Mouse (Mus musculus): ENCODE measurements around the gene Tmem198b. TPM values are rescaled to one million over a fixed set of nuclear protein-coding genes. Genes with fewer than 3 reads are reported as not detected.
"Not testable (repeated sequence)": the region's sequence is repeated elsewhere in the genome, so short reads cannot be mapped to it uniquely, and the experiment has no call there.

Tmem198b gene
- total RNA-seq (2021): 1 to 10 TPM; 6.9 to 7.1 TPM
- long read RNA-seq, experiment 1, partial matches to known transcripts: 0 of 1 reads
- long read RNA-seq, experiment 1, other reads (novel, unspliced or antisense): 1 of 1 reads
- long read RNA-seq, experiment 2, partial matches to known transcripts: 0 of 5 reads
- long read RNA-seq, experiment 2, other reads (novel, unspliced or antisense): 2 of 5 reads

GRCm38 (mm10) chr10:128804271-128805091 lies at the start of gene Tmem198b:
Tmem198b (minus strand) TSS chr10:128804370.
- DNase-seq (ENCODE audit: low spot score in 2 of 2): peak; percentile 43 to 61

GRCm38 (mm10) chr10:128850339-128850738 lies 46.2 kb upstream of the Tmem198b start:
- no peak for DNase-seq (ENCODE audit: low spot score in 2 of 2)

DNA sequence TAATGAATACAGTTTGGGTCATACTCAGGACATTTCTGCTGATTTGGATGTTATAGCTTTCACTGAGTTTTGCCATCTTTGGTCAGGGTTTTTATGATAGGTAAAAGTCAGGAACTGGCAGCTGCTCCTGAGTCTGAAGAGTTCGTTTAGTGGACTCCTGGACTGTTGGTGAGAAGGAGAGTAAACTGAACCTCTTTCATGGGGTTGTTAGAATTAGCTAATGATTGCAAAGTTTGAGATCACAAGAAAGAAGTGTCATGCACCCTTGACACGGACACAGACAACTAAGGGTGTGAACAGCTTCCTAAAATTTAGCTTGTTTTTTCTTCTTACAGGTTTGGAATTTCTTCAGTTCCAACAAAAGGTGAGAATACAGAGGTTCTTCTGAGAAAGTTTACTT lies 44.3 kb upstream of the Tmem198b start:
- no peak for DNase-seq (ENCODE audit: low spot score in 2 of 2)

DNA sequence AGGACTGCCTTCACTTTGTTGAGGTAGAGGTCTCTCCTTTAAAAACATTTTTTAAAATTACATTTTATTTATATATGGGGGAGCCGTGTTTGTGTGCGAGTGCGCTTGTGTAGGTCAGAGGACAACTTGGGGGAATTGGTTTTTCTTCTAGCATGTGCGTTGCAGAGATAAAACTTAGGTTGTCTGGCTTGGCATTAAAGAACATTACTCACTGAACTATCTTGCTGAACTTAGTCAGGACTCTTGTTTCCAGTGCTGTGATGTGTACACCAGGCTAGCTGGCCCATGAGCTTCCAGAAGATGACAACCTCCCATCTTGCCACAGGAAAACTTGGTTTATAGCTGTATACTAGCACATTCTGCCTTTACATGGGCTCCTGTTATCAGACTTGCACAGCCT lies 42.5 kb upstream of the Tmem198b start:
- no peak for DNase-seq (ENCODE audit: low spot score in 2 of 2)

GRCm38 (mm10) chr10:128845516-128845915 lies 41.3 kb upstream of the Tmem198b start:
- no peak for DNase-seq (ENCODE audit: low spot score in 2 of 2)

GRCm38 (mm10) chr10:128843260-128843659 lies 39.1 kb upstream of the Tmem198b start:
- DNase-seq (ENCODE audit: low spot score in 2 of 2): no peak

GRCm38 (mm10) chr10:128840612-128841011 lies 36.4 kb upstream of the Tmem198b start:
- no peak for DNase-seq (ENCODE audit: low spot score in 2 of 2)

DNA sequence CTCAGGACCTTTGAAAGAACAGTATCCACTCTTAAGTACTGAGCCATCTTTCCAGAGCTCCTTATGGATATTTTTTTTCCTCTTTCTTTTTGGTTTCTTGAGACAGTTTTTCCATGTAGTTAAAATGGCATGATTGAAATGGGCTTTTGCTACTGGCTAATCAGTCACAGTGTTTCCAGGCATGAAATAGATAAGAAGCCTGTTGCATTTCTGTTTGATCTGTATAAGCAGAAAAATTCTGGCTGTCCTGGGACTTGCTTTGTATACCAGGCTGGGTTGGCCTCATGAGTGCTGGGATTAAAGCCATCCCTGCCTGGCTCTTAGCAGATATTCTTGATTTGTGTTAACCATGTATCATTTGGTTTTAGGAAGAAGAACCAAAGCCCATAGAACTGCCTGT lies 35.3 kb upstream of the Tmem198b start:
- DNase-seq (ENCODE audit: low spot score in 2 of 2): no peak

GRCm38 (mm10) chr10:128837400-128837799 lies 33.2 kb upstream of the Tmem198b start:
- no peak for DNase-seq (ENCODE audit: low spot score in 2 of 2)

DNA sequence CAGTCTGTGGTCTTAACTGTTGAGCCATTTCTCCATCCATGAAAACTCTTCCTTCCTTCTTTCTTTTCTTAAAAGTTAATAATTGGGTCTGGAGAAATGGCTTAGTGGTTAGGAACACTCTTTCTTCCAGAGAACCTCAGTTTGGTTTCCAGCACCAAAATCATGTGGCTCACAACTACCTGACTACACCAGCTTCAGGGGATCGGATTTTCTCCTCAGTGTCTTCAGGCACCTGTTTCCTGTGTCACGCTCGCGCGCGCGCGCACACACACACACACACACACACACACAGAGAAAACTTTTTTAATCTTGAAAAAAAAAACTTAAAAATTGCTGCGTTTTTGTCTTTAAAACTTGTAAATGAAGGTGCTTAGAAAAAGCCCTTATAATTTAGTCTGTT lies 19.7 kb upstream of the Tmem198b start:
- DNase-seq (ENCODE audit: low spot score in 2 of 2): no peak

GRCm38 (mm10) chr10:128823087-128823486 lies 18.9 kb upstream of the Tmem198b start:
- DNase-seq (ENCODE audit: low spot score in 2 of 2): not testable (repeated sequence)

DNA sequence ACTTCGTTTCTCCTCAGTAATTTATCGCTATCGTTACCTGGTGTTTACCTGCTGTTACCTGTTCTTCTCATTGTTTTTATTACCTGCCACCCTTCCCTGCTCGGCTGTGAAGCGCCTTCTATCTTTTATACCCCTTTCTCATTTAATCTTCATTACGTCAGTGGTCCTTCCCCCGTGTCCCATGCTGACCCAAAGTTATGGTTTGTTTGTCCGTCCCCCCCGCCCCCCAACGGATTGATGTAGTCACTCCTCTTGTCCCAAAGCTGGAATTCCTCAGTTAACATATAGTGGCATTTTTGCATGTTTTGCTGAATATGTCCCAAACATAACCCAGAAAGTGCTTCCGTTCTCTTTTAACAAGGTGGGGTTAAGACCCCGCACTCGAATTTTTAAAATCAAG lies 18.0 kb upstream of the Tmem198b start:
- DNase-seq (ENCODE audit: low spot score in 2 of 2): no peak

- peak; percentile 99 for DNase-seq (ENCODE audit: low spot score in 2 of 2)
Measured at GRCm38 (mm10) chr10:128821358-128822056, 17.3 kb upstream of the Tmem198b start, which contains the start of gene Ormdl2. Ormdl2 (minus strand) TSS chr10:128821645.

DNA sequence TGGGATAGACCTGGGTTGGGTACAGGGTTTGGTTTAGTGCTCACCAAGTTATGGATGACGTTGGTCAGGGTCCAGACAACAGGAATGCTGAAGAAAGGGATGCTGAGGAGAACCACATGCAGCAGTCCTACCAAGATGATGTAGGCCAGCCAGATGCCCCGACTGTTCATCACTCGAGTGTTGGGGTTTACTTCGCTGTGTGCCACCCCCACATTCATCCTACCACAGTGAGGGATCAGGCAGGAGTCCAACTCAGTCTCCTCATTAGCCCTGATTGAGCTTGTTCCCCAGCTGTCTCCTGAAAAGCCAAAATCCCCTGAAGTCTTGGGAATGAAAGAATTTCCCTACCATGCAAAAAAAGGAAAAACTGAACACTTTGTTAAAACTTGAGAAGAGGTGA lies 16.0 kb upstream of the Tmem198b start:
- no peak for DNase-seq (ENCODE audit: low spot score in 2 of 2)

GRCm38 (mm10) chr10:128817033-128817432 lies 12.9 kb upstream of the Tmem198b start, which contains the start of gene Sarnp:
Sarnp (plus strand) TSS chr10:128817333.
- no peak for DNase-seq (ENCODE audit: low spot score in 2 of 2)

DNA sequence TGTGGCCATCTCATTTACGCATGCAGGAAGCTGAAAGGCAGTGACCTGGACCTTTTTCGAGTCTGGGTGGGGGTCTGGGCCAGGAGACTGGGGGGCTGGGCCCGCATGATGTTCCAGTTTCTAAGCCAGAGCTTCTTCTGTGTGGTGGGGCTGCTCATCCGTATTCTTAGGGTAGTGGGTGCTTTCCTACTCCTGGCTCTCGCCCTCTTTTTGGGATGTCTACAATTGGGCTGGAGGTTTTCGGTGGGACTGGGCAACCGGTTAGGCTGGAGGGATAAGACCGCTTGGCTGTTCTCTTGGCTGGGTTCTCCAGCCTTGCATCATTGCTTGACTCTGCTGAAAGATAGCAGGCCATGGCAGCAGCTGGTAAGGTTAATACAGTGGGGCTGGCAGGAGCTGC lies 2.8 kb upstream of the Tmem198b start:
- no peak for DNase-seq (ENCODE audit: low spot score in 2 of 2)

DNA sequence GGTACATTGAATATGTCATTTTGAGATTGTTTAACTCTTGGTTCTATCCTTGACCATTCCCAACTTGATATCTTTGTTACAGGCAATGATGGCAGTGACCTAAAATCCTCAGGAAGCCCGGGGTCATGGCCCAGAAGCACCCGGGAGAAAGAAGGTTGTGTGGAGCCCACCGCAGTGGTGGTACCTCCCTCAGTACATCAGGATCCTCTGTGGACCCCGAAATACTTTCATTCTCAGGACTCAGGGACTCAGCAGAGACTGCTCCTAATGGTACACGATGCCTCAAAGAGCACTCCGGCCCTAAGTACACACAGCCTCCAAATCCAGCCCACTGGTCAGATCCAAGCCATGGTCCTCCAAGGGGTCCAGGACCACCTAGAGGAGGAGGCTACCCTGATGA lies 1.9 kb upstream of the Tmem198b start:
- DNase-seq (ENCODE audit: low spot score in 2 of 2): no peak

DNA sequence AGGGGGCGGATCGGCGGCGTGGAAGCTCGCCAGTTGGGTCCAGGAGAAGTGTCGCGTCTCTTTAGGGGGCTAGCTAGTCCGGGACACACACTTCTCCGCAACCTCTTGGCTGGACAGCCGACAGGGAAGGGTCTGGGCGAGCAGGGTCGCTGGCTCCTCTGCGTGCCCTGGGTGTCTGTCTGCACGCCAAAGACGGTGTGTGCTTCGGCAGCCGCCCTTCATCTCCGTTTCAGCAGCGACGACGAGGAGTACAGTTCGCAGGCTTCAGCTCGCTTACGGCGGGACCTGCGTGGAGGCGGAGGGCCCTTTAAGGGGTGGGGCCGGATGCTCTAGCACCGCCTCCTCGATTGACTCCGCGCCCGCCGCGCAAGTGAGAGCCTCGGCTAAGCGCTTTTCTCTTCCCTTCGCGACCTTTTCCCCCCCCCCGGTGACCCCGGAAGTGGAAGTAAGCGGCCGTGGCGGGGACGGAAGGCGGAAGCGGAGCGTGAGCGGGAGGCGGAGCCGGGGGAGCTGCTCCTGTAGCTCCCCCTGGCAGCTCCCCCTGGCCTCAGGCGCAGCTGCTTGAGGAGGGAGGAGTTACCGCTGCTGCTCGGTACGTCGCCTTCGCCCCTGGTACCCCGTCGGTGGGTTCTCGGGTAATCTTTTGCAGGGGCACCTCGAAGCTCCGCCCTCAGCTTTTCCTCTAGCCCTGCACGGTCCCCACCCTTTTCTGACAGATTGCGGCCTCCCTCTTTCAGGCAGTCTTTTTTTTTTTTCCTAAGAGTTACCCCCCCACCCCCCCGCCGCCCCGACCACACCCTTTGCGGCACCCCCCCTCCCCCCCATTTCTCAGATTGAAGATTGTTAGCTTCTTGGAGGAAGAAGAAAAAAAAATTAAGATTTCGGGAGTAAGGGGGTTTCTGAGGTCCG lies 1.2 kb upstream of the Tmem198b start:
- DNase-seq (ENCODE audit: low spot score in 2 of 2): peak; percentile 92 to 95

GRCm38 (mm10) chr10:128803771-128804270 lies 349 bp downstream of the Tmem198b start, which contains the start of gene Dnajc14:
Dnajc14 (plus strand) TSS chr10:128804062.
- peak; percentile 55 to 66 for DNase-seq (ENCODE audit: low spot score in 2 of 2)

- DNase-seq (ENCODE audit: low spot score in 2 of 2): no peak
Measured at GRCm38 (mm10) chr10:128803361-128803760, 809 bp downstream of the Tmem198b start.

DNA sequence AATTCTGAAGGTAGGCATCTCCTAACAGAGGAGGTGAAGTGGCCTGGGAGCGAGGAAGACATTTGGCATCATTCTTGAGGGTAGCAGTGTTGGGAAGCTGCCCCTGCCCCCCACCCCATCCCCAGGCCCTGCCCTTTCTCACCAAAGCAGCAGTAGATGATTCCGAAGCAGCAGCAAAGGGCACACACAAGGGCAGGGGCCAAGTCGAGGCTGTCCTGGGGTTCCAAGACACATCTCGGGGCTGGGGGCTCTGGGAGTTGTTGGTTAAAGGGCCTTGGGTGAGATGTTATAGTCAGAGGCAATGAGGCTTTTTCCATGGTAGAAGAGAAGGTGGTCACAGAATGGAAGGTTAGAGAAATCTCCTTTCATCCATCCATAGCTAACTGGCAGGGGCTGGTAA lies 1.2 kb downstream of the Tmem198b start:
- DNase-seq (ENCODE audit: low spot score in 2 of 2): no peak

Data from left cerebral cortex, adult 18-20 months (tissue).